Mouse (Mus musculus) brown adipose tissue, adult 24 weeks (tissue): Measurements from ENCODE around the gene Gm9837. TPM values are rescaled to one million over a fixed set of nuclear protein-coding genes. Genes with fewer than 3 reads are reported as not detected.

Experiments used
- H3K27ac ChIP-seq: fragments of 200-500 bp; replicated peaks from 2 replicates; pipeline ENCODE4 v1.5.1; 2012; ENCODE audit warnings: low read depth, mild to moderate bottlenecking, low read length
- H3K4me1 ChIP-seq: fragments of 200-500 bp; 2 replicates; pipeline ENCODE4 v1.6.1; 2012; ENCODE audit warnings: low read length, mixed read lengths; ENCODE audit not compliant: control insufficient read depth, insufficient read depth, insufficient read length
- H3K4me3 ChIP-seq: fragments of 200-500 bp; 2 replicates; pipeline ENCODE4 v1.5.1; 2012; ENCODE audit warnings: low read depth, mild to moderate bottlenecking, low read length, moderate library complexity; ENCODE audit not compliant: insufficient read depth
- polyA plus RNA-seq: library from polyadenylated mRNA; stranded (reverse); fragments of >200 nt; gene quantifications from 2 replicates; pipeline ENCODE4 v1.2.4, GENCODE M21; 2012; ENCODE audit not compliant: missing spikeins, insufficient read depth, insufficient read length

Gene Gm9837
- polyA plus RNA-seq, 1 experiment, result not detected

DNA sequence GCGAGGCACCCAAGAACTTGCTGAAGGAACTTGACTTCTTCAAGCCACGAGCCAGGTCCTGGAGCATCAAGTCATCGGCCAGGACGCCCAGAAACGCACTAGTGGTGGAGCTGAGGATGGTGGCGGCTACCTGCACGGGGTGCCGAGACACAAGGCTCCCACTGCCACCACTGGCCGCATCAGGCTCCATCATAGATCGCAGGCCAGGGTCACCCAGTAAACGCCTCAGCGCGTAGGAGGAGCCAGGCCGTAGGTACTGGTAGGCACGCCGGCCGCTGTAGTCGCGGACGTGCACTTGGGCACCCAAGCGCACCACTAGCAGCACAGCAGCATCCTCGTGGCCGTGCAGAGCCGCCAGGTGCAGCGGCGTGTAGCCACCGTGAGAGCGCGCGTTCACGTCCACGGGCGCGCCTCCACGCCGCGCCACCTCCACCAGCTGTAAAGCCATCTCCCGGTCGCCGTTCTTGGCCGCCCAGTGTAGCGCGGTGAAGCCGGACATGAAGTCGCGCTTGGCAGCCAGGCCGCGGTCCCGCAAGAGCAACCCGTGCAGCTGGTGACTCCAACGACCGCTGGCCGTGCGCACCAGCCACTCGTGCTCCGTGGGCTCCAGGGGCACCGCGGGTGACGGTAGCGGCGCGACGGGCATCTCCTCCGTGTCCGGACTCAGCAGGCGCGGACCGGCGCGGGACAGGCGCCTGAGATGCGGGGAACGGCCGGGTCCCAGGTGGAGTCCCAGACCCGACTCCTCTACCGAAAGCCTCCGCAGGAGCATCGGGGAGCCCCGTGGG, 8.3 kb upstream of the Gm9837 start:
- Histone ChIP-seq H3K4me1 (no peaks in the 10 kb centered on the region; the same call in 1 of the 2 replicates), H3K4me3 (peak overlapping the region; percentile 50), H3K27ac (no peak overlapping the region)

GRCm38 (mm10) chr11:53477833-53478232, 7.6 kb upstream of the Gm9837 start:
- Histone ChIP-seq H3K4me1 (no peaks in the 10 kb centered on the region; the same call in 1 of the 2 replicates), H3K4me3 (no peak overlapping the region), H3K27ac (no peak overlapping the region)

DNA sequence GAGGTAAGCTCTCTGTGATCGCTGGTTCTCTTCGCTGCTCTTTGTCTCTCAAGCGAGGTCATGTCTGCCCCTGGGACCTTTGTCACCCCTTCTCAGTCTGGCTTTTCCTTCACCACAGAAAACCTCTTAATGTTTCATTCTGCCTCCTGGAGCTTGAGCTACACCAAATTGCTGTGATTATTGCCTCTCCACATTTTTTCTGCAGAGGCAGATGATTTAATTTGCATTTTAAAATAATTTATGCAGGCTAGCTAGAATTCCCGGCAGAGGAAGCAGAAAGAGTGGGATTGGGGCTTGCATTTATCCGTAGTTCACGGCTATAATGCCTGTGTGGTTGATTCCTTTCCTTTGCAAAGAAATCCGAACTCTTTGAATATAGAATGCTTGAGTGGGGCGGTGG, 5.3 kb upstream of the Gm9837 start:
- H3K27ac ChIP-seq, result no peak overlapping the region

GRCm38 (mm10) chr11:53472709-53473108, 2.4 kb upstream of the Gm9837 start:
- H3K4me1 ChIP-seq, result no peaks in the 10 kb centered on the region
- H3K27ac ChIP-seq, result no peak overlapping the region
- no peak overlapping the region for H3K4me3 ChIP-seq

More for the DNA sequence above, 5.3 kb upstream of the Gm9837 start:
- Histone ChIP-seq H3K4me1 (no peaks in the 10 kb centered on the region; the same call in 1 of the 2 replicates), H3K4me3 (no peak overlapping the region)

DNA sequence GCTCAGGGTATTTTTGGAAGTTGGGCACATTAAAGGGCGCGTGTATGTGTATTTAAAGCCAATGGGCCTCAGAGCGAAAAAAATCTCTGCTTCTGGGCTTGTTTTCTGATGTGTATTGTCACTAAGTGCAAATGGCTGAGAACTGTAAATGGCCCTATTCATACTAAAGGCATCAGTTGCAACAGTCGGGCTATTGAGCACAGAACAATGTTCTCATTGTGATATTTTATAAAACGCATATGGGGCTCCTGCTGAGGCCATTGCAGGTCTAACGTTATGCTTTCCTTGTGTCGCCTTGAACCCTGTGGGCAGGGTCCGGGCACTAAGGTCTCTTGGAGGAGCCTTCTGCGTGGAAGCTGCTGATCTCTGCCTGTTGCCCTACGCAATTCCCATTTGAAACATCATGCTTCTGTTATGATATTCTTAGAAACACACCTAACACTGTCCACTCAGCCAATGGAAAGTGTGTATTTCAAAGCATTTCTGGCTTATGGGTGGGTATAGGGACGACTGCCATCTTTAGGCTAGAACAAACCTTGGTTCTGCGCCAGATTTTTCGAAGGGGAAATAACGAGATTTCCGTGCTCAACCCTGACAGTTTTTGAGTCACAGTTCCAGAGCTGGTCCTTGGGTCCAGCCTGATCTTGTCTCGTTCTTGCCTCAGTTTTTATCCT, 848 bp downstream of the Gm9837 start:
- H3K27ac ChIP-seq, result no peak overlapping the region
- H3K4me1 ChIP-seq, result no peaks in the 10 kb centered on the region
- H3K4me3 ChIP-seq, result no peak overlapping the region

DNA sequence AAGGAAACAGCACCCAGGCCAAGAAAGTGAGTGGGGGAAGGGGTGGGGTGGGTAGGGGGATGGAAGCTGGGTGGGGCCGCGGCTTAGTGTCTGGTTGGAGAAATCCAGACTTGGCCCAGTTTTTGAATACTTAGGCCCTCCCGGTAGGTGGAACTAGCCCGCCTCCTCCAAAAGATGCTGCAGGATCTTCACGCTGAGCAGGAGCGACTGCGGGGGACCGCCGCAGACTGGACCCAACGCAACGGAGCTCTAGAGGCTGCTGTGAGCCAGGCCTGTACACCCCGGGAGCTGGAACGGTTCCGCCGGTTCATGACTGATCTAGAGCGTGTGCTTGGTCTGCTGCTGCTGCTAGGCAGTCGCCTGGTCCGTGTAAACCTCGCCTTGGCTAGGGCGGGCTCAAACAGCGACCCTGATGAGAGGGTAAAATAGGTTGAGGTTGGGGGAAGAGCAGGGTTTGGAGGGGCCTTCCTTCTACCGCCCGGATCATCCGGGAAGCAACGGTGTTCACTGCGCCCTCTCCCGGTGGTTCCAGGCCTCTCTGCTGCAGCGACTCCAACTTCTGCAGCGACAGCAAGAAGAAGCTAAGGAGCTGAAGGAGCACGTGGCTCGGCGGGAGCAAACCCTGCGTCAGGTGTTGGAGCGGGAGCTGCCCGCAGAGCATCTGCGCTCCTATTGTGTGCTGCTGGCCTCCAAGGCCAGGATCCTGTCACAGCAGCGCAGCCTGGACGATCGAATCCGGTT, 3.9 kb downstream of the Gm9837 start:
- Histone ChIP-seq H3K27ac (no peak overlapping the region), H3K4me1 (no peaks in the 10 kb centered on the region), H3K4me3 (peak overlapping the region; percentile 48)

DNA sequence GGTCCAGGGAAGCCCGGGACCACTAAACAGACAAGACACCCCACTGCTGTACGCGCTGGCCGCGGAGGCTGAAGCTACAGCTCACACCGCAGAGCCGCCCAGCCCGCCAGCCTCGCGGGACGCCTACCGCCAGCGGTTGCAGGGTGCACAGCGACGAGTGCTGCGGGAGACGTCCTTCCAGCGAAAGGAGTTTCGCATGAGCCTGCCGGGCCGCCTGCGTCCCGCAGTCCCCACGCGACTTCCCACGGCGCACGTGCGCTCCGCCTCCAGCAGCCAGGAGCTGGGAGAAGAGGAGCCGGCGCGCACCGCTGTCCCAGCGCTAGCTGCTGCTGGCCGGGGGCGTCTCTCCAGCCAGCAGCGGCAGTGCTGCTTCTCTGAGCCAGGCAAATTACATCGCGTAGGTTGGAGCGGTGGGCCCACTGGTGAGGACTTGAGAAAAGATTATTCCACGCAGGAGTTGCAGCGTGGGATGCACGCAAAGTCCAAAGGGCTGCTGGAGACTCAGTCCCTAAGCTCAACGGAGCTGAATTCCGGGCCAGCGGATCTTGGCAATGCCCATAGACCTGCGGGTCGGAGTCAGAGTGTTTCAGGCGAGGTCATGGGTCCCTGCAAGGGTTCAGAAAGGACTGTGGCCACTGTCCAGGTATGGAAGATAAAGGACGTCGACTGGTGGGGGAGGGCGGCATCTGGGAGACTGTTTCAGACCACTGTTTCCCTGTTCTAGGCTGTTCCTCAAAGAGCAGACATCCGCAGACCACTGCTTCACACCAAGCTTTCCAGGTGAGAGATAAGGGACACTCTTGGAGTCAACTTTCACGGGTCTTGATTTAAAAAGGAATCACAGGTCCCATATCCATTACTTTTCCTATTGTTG, 6.5 kb downstream of the Gm9837 start:
- Histone ChIP-seq H3K27ac (no peak overlapping the region), H3K4me1 (no peaks in the 10 kb centered on the region), H3K4me3 (peak overlapping the region; percentile 41)

DNA sequence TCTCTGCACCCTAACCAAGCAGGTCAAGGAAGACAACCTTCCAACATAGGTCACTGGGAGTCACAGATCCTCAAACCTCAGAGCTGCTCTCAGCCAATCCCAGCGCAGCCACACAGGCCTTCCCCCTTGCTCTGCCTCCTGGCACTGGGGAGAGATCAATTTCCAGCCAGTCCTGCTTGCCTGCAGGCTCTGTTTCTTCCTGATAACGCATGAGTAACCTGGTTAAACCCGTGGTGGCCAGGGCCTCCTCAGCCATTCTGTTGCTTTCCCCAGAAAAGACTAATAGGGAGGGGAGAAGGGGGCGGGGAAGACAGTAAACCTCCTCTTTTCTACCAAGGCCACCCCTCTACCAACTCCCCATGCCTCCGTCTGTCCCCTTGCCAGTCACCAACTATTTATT, 8.6 kb downstream of the Gm9837 start:
- Histone ChIP-seq H3K4me3 (no peak overlapping the region), H3K27ac (no peak overlapping the region)

DNA sequence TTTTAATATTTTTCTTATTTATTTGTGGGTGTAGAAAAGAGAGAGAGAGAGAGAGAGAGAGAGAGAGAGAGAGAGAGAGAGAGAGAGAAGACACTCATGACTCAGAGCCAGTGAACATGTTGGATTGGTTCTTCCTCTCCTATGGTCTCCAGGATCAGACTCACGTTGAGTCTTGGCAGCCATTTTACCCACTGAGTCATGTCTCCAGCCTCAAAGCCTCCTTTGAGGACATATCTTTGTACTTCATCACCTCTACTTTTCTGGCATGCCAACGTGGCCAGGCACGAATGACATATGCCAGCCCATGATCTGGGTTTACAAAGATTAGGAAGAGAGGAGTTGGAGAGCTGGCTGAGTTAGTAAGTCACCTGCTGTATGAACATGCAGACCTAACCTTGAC, 10.1 kb downstream of the Gm9837 start:
- Histone ChIP-seq H3K4me1 (no peaks in the 10 kb centered on the region), H3K27ac (no peak overlapping the region)

More for the DNA sequence above, 8.6 kb downstream of the Gm9837 start:
- no peaks in the 10 kb centered on the region for H3K4me1 ChIP-seq

GRCm38 (mm10) chr11:53458996-53459395, 11.3 kb downstream of the Gm9837 start:
- Histone ChIP-seq H3K27ac (no peak overlapping the region), H3K4me1 (no peaks in the 10 kb centered on the region), H3K4me3 (no peak overlapping the region)

More for the DNA sequence above, 10.1 kb downstream of the Gm9837 start:
- H3K4me3 ChIP-seq, result no peak overlapping the region

GRCm38 (mm10) chr11:53457372-53457954, 12.8 kb downstream of the Gm9837 start:
- H3K4me1 ChIP-seq, result no peaks in the 10 kb centered on the region
- peak overlapping the region; percentile 71 for H3K4me3 ChIP-seq
- no peak overlapping the region for H3K27ac ChIP-seq

GRCm38 (mm10) chr11:53456474-53457371, 13.6 kb downstream of the Gm9837 start, which contains the start of the genes Gm10447 and Shroom1:
Gene Gm10447 (minus strand): TSS chr11:53457110.
Gene Shroom1 (plus strand): TSS chr11:53457205.
- Histone ChIP-seq H3K4me1 (no peaks in the 10 kb centered on the region), H3K4me3 (peak within 1 kb of the TSS; percentile 71), H3K27ac (no peak within 1 kb of the TSS)

DNA sequence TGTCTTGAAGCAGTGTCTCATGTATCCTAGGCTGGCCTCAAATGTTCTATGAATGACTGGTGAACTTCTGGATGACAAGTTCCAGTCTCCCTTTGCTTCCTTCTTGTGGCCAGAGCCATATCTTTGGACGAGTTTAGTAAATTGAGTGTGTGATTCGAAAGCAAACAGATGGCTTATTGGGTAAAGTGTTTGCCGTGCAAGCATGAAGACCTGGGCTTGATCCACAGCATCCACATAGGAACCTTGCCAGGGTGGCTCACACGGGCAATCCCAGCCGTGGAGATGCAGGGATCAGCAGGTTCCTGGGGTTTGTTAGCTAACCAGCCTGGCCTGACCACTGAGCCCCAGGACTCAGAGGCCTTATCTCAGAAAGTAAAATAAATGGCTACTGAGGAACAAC, 17.2 kb downstream of the Gm9837 start:
- H3K4me3 ChIP-seq, result no peak overlapping the region
- H3K27ac ChIP-seq, result no peak overlapping the region
- no peaks in the 10 kb centered on the region; the same call in none of the 2 replicates for H3K4me1 ChIP-seq
